Mouse (Mus musculus) C2C12 (cell line): Measurements from ENCODE around the gene Inpp5d. TPM values are rescaled to one million over a fixed set of nuclear protein-coding genes. Genes with fewer than 3 reads are reported as not detected.

Experiments
- H3K27me3 ChIP-seq: one replicate; pipeline ENCODE4 v1.6.1; 2011; ENCODE audit not compliant: control insufficient read depth, insufficient read depth, insufficient read length
- H3K36me3 ChIP-seq: one replicate; pipeline ENCODE4 v1.6.1; 2011; ENCODE audit not compliant: control insufficient read depth, insufficient read depth
- H3K4me3 ChIP-seq: one replicate; pipeline ENCODE4 v1.5.1; 2011; ENCODE audit warnings: mild to moderate bottlenecking, control low read depth; ENCODE audit not compliant: poor library complexity, insufficient read depth, severe bottlenecking
- H3K79me2 ChIP-seq: one replicate; pipeline ENCODE4 v1.6.1; 2011; ENCODE audit not compliant: control insufficient read depth, insufficient read depth
- H3K79me3 ChIP-seq: one replicate; pipeline ENCODE4 v1.6.1; 2011; ENCODE audit warnings: low read depth, control low read depth
- H3ac ChIP-seq: one replicate; pipeline ENCODE3; 2011; ENCODE audit warnings: low read depth; ENCODE audit not compliant: control insufficient read depth, insufficient read length
- CEBPB ChIP-seq: IDR thresholded peaks from one replicate; pipeline ENCODE4 v1.6.1; 2011; ENCODE audit warnings: low read depth, mild to moderate bottlenecking, control low read depth, moderate library complexity
- CTCF ChIP-seq: IDR thresholded peaks from one replicate; pipeline ENCODE4 v1.5.1; 2011; ENCODE audit not compliant: control insufficient read depth, insufficient read depth, insufficient read length
- FOSL1 ChIP-seq: IDR thresholded peaks from one replicate; pipeline ENCODE4 v1.8.0; 2011; ENCODE audit warnings: mild to moderate bottlenecking, low read length; ENCODE audit not compliant: poor library complexity, insufficient read depth, severe bottlenecking
- MAX ChIP-seq: IDR thresholded peaks from one replicate; pipeline ENCODE4 v1.6.1; 2011; ENCODE audit warnings: mild to moderate bottlenecking, control low read depth
- MYOD1 ChIP-seq: IDR thresholded peaks from one replicate; pipeline ENCODE4 v1.6.1; 2011; ENCODE audit warnings: low read depth; ENCODE audit not compliant: control insufficient read depth, insufficient read length
- MYOG ChIP-seq: IDR thresholded peaks from one replicate; pipeline ENCODE4 v1.6.1; 2011; ENCODE audit not compliant: control insufficient read depth, insufficient read length; ENCODE audit errors: extremely low read depth
- USF1 ChIP-seq: IDR thresholded peaks from one replicate; pipeline ENCODE4 v1.6.1; 2011; ENCODE audit warnings: low read depth, mild to moderate bottlenecking, control low read depth, moderate library complexity
- polyA plus RNA-seq: library from polyadenylated mRNA; unstranded; fragments of >200 nt; fragmentation: generic; extraction: Trizol; gene quantifications from one replicate; pipeline ENCODE4 v1.2.1, GENCODE M21; 2012; ENCODE audit warnings: missing spikeins

Inpp5d gene
- polyA plus RNA-seq, 1 experiment, result 0.06 TPM

- TF ChIP-seq CEBPB, result peak; percentile 64
- TF ChIP-seq MAX, result no peak
- Histone ChIP-seq H3K79me2 (no peaks in the 10 kb centered on the region), H3ac (no peak overlapping the region), H3K79me3 (no peaks in the 10 kb centered on the region), H3K36me3 (no peaks in the 10 kb centered on the region), H3K4me3 (no peak overlapping the region), H3K27me3 (no peaks in the 10 kb centered on the region)
Measured at GRCm38 (mm10) chr1:87624826-87625225, 4.7 kb downstream of the Inpp5d start.

DNA sequence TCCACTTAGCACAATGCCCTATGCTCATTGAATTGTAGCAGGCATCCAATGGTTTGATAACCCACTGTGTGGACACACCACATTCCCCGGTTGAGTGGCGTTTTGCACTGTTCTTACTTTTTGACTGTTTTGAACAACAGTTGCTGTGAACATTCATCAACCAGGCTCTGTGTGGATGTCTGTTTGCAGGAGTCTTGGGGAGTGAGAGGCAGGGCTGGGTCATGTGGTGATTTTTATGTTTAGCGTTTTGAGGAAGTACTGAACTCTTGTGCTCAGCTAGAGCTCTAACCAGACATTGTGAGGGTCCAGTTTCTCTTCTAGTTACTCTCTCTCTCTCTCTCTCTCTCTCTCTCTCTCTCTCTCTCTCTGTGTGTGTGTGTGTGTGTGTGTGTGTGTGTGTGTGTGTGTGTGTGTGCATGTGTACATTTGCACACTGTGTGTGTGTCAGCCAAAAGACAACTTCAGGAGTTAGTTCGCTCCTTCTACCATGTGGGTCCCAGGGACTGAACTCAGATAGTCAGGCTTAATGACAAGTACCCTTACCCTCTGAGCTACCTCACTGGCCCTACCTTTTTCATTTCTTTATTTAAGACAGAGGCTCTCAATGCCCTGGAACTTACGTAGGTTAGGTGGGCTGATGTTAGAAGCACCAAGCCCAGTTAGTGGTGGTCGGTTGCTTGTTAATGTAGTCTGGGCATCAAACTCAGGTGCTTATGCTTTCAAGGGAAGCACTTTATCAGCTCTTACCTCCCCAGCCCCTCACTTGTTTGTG, 5.3 kb downstream of the Inpp5d start:
- no peak overlapping the region for H3K4me3 ChIP-seq
- no peaks in the 10 kb centered on the region for H3K79me3 ChIP-seq
- no peaks in the 10 kb centered on the region for H3K79me2 ChIP-seq
- no peaks in the 10 kb centered on the region for H3K27me3 ChIP-seq
- no peak overlapping the region for H3ac ChIP-seq
- no peaks in the 10 kb centered on the region for H3K36me3 ChIP-seq
- no peak for TF ChIP-seq FOSL1
- TF ChIP-seq CEBPB, result no peak
- TF ChIP-seq MYOG, result no peak
- TF ChIP-seq MYOD1, result no peak
- TF ChIP-seq CTCF, result no peak
- no peak for TF ChIP-seq USF1

DNA sequence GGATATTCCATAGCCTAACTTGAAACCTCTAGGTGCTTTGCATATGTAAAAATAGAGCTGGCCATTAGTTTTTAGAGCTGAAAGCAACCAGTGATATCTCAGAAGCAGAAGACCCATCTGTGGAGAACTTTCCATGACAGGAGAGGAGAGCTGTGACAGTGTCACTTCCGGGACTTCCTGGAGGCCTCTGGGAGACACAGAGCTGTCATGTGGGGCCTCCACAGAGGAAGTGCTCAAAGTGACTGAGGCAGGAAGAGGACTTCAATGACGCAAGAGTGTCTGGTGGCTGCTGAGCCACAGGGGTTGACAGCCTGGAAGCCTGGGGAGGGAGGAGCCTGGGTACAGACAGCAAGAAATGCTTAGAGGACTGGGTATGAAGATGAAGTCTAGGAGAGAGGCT, 6.2 kb downstream of the Inpp5d start:
- Histone ChIP-seq H3K36me3 (no peaks in the 10 kb centered on the region), H3K79me3 (no peaks in the 10 kb centered on the region), H3ac (no peak overlapping the region), H3K79me2 (no peaks in the 10 kb centered on the region), H3K27me3 (no peaks in the 10 kb centered on the region), H3K4me3 (no peak overlapping the region)
- TF ChIP-seq FOSL1, result no peak
- no peak for TF ChIP-seq MYOG
- peak; percentile 53 for TF ChIP-seq CEBPB
- TF ChIP-seq MYOD1, result no peak
- TF ChIP-seq CTCF, result no peak
- no peak for TF ChIP-seq MAX
- no peak for TF ChIP-seq USF1

GRCm38 (mm10) chr1:87628085-87628484, 8.0 kb downstream of the Inpp5d start:
- Histone ChIP-seq H3K36me3 (no peaks in the 10 kb centered on the region), H3ac (no peak overlapping the region), H3K4me3 (no peak overlapping the region)

GRCm38 (mm10) chr1:87631584-87631983, 11.5 kb downstream of the Inpp5d start:
- no peaks in the 10 kb centered on the region for H3K27me3 ChIP-seq

More at GRCm38 (mm10) chr1:87628085-87628484, 8.0 kb downstream of the Inpp5d start:
- Histone ChIP-seq H3K79me2 (no peaks in the 10 kb centered on the region), H3K79me3 (no peaks in the 10 kb centered on the region), H3K27me3 (no peaks in the 10 kb centered on the region)
- TF ChIP-seq USF1 (no peak), MAX (no peak), CEBPB (no peak), CTCF (no peak), FOSL1 (no peak), MYOD1 (no peak), MYOG (no peak)

GRCm38 (mm10) chr1:87632163-87632562, 12.1 kb downstream of the Inpp5d start:
- Histone ChIP-seq H3K79me3 (no peaks in the 10 kb centered on the region), H3K79me2 (no peaks in the 10 kb centered on the region), H3K36me3 (no peaks in the 10 kb centered on the region), H3K27me3 (no peaks in the 10 kb centered on the region), H3ac (no peak overlapping the region), H3K4me3 (no peak overlapping the region)
- no peak for TF ChIP-seq FOSL1
- TF ChIP-seq MYOG, result no peak
- TF ChIP-seq MAX, result no peak
- no peak for TF ChIP-seq CEBPB
- no peak for TF ChIP-seq USF1
- no peak for TF ChIP-seq MYOD1
- TF ChIP-seq CTCF, result no peak

More at GRCm38 (mm10) chr1:87631584-87631983, 11.5 kb downstream of the Inpp5d start:
- Histone ChIP-seq H3K4me3 (no peak overlapping the region), H3K79me3 (no peaks in the 10 kb centered on the region), H3ac (no peak overlapping the region), H3K79me2 (no peaks in the 10 kb centered on the region), H3K36me3 (no peaks in the 10 kb centered on the region)
- TF ChIP-seq CEBPB (no peak), FOSL1 (no peak), CTCF (no peak), MYOG (no peak), MAX (no peak)
